Mouse (Mus musculus): Measurements from ENCODE around the gene Gm4559.
"Not testable (repeated sequence)": the region's sequence is repeated elsewhere in the genome, so short reads cannot be mapped to it uniquely, and the experiment has no call there.

The Gm4559 gene

GRCm38 (mm10) chr7:142274263-142274662 is at the start of gene Gm4559:
Gene Gm4559, minus strand, starts transcription at chr7:142274363.
- DNase-seq: not testable (repeated sequence)

GRCm38 (mm10) chr7:142323396-142324117 is 49.4 kb upstream of the Gm4559 start:
- DNase-seq: no peak

- DNase-seq: no peak
Measured at GRCm38 (mm10) chr7:142322641-142323040, 48.5 kb upstream of the Gm4559 start.

- not testable (repeated sequence) for DNase-seq
Measured at GRCm38 (mm10) chr7:142321637-142322306, 47.6 kb upstream of the Gm4559 start.

- no peak for DNase-seq
Measured at GRCm38 (mm10) chr7:142320906-142321305, 46.7 kb upstream of the Gm4559 start.

- DNase-seq: no peak
Measured at GRCm38 (mm10) chr7:142319124-142319523, 45.0 kb upstream of the Gm4559 start.

- DNase-seq: no peak
Measured at GRCm38 (mm10) chr7:142317216-142317615, 43.1 kb upstream of the Gm4559 start.

GRCm38 (mm10) chr7:142316558-142316957 is 42.4 kb upstream of the Gm4559 start:
- DNase-seq: peak; percentile 28 to 44

GRCm38 (mm10) chr7:142314600-142315285 is 40.6 kb upstream of the Gm4559 start:
- DNase-seq: no peak

GRCm38 (mm10) chr7:142303929-142304328 is 29.8 kb upstream of the Gm4559 start:
- DNase-seq: not testable (repeated sequence)

- DNase-seq: no peak
Measured at GRCm38 (mm10) chr7:142303249-142303648, 29.1 kb upstream of the Gm4559 start, which contains the start of gene Krtap5-4. Gene Krtap5-4, plus strand, starts transcription at chr7:142303549.

GRCm38 (mm10) chr7:142297018-142297417 is 22.9 kb upstream of the Gm4559 start, which contains the start of gene Krtap5-1:
Gene Krtap5-1, minus strand, starts transcription at chr7:142297118.
- not testable (repeated sequence) for DNase-seq

GRCm38 (mm10) chr7:142296108-142296507 is 21.9 kb upstream of the Gm4559 start:
- DNase-seq: not testable (repeated sequence)

GRCm38 (mm10) chr7:142295418-142295817 is 21.3 kb upstream of the Gm4559 start:
- no peak for DNase-seq

GRCm38 (mm10) chr7:142293851-142294250 is 19.7 kb upstream of the Gm4559 start:
- peak; percentile 44 to 60 for DNase-seq

GRCm38 (mm10) chr7:142285910-142286612 is 11.9 kb upstream of the Gm4559 start:
- DNase-seq: not testable (repeated sequence)

- peak; percentile 62 to 66 for DNase-seq
Measured at GRCm38 (mm10) chr7:142285130-142285835, 11.1 kb upstream of the Gm4559 start.

GRCm38 (mm10) chr7:142284615-142285080 is 10.5 kb upstream of the Gm4559 start:
- DNase-seq: peak; percentile 93 to 94

GRCm38 (mm10) chr7:142284023-142284591 is 9.9 kb upstream of the Gm4559 start:
- DNase-seq: peak; percentile 55 to 64

GRCm38 (mm10) chr7:142282847-142283246 is 8.7 kb upstream of the Gm4559 start:
- not testable (repeated sequence) for DNase-seq

GRCm38 (mm10) chr7:142279291-142279690 is 5.1 kb upstream of the Gm4559 start:
- not testable (repeated sequence) for DNase-seq

Measured in cerebellum, adult 18-20 months (tissue).